Mouse (Mus musculus) small intestine, adult 2 months (tissue): ENCODE measurements around the gene Irf3.

Experiments
- CTCF ChIP-seq: fragments of 200-500 bp; IDR thresholded peaks from 2 replicates; pipeline ENCODE4 v1.5.1; 2012; ENCODE audit warnings: low read depth, mild to moderate bottlenecking, control low read depth, inconsistent platforms, low read length, moderate library complexity, mixed read lengths; ENCODE audit not compliant: insufficient replicate concordance, insufficient read length; ENCODE audit errors: extremely low read depth
- POLR2A ChIP-seq: fragments of 200-500 bp; IDR thresholded peaks from 2 replicates; pipeline ENCODE4 v1.6.1; 2012; ENCODE audit warnings: low read depth, mild to moderate bottlenecking, control low read depth, inconsistent platforms, low read length, moderate library complexity

DNA sequence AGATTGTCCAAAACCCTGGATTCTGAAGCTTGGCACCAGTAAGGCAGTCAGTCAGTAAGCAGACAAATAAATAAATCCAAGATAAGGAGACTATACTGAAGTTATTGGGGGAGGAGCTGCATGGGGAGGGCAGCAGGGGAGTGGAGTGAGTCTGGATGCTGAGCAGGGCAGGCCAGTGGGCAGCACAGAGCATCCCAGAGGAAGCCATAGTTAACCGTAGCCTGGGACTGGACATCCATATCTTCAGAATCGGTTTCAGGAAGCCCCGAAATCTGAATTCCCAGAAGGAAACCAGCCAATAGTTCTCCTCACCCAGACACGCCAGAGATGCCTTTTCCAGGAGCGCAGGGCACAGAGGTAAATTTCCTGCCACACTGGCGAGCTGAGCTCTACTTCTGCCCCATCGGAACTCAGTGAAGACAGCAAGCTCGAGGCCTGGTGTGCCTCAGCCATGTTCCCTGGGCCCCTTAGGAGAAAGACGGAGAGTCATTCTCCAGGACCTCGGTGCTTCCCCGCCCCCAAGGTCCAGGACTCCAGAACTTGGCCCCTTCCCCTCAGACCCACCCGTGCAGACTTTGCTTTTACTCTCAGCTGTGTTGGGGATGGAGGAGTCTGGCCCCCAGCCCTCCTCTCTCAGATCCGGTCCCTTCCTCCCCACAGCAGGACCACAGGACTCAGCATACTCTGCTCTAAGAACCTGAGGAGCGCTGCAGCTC lies 23.9 kb upstream of the Irf3 start:
- no peak for TF ChIP-seq POLR2A
- TF ChIP-seq CTCF = no peak
